Mouse (Mus musculus) heart, embryonic 12.5 days (tissue): Measurements from ENCODE around the gene B3gnt9. TPM values are rescaled to one million over a fixed set of nuclear protein-coding genes. Genes with fewer than 3 reads are reported as not detected.

Source experiments
- ATAC-seq: fragments of 200-750 bp; cut with Nextera tagmentation; 2 replicates; pipeline ENCODE4 v1.8.0; 2017; ENCODE audit warnings: moderate TSS enrichment, moderate library complexity; ENCODE audit not compliant: insufficient number of reproducible peaks, low FRiP score
- H3K27ac ChIP-seq: fragments of 300-500 bp; sonication (generic); 2 replicates; pipeline ENCODE4 v1.5.1; 2016; ENCODE audit warnings: mild to moderate bottlenecking, moderate library complexity; ENCODE audit not compliant: poor library complexity, severe bottlenecking
- H3K27me3 ChIP-seq: fragments of 300-500 bp; sonication (generic); replicated peaks from 2 replicates; pipeline ENCODE4 v1.6.1; 2016; ENCODE audit warnings: mild to moderate bottlenecking, moderate library complexity
- H3K36me3 ChIP-seq: fragments of 300-500 bp; sonication (generic); 2 replicates; pipeline ENCODE4 v1.6.1; 2016; ENCODE audit warnings: mild to moderate bottlenecking, moderate library complexity
- H3K4me1 ChIP-seq: fragments of 300-500 bp; sonication (generic); replicated peaks from 2 replicates; pipeline ENCODE4 v1.6.1; 2016; ENCODE audit warnings: mild to moderate bottlenecking
- H3K4me2 ChIP-seq: fragments of 300-500 bp; sonication (generic); 2 replicates; pipeline ENCODE4 v1.6.1; 2016; ENCODE audit warnings: mild to moderate bottlenecking, moderate library complexity
- H3K4me3 ChIP-seq: fragments of 300-500 bp; sonication (generic); 2 replicates; pipeline ENCODE4 v1.5.1; 2016; ENCODE audit warnings: mild to moderate bottlenecking
- H3K9ac ChIP-seq: fragments of 300-500 bp; sonication (generic); 2 replicates; pipeline ENCODE4 v1.6.1; 2016; ENCODE audit warnings: mild to moderate bottlenecking, moderate library complexity
- H3K9me3 ChIP-seq: fragments of 300-500 bp; sonication (generic); replicated peaks from 2 replicates; pipeline ENCODE4 v1.6.1; 2016; ENCODE audit warnings: mild to moderate bottlenecking, moderate library complexity
- WGBS: fragments of 180-500 bp; shearing (Covaris S2); methylation state at CpG from one replicate; pipeline ENCODE4 v1.1.7; 2016; 5-methylcytosine and 5-hydroxymethylcytosine counted together
- polyA plus RNA-seq: library from polyadenylated mRNA; unstranded; fragments of >200 nt; fragmentation: Nextera tagmentation; extraction: Ambion mirVana; gene quantifications from 2 replicates; pipeline ENCODE4 v1.2.1, GENCODE M21; 2016

Gene B3gnt9
- polyA plus RNA-seq, 1 experiment from 2014 or later = 10.2 TPM

GRCm38 (mm10) chr8:105205748-105206147, 49.2 kb downstream of the B3gnt9 start:
- peaks cover 39% of the 10 kb centered on the region for H3K36me3 ChIP-seq

More at GRCm38 (mm10) chr8:105205748-105206147, 49.2 kb downstream of the B3gnt9 start:
- no peak overlapping the region for H3K9ac ChIP-seq
- H3K4me3 ChIP-seq = no peak overlapping the region
- 0 out of 2 replicates have a peak, but pooled peaks cover 4% of the 10 kb centered on the region for H3K4me1 ChIP-seq
- H3K27ac ChIP-seq = no peak overlapping the region
- no peaks in the 10 kb centered on the region for H3K9me3 ChIP-seq
- no peaks in the 10 kb centered on the region for H3K27me3 ChIP-seq
- 87% methylated on average over 1 of the region's 1 CpGs for WGBS
- no peak for ATAC-seq
- H3K4me2 ChIP-seq = no peak overlapping the region

Other genes with a start within 250 kb of the B3gnt9 start
- gene Ces3a, start 206.6 kb downstream of the B3gnt9 start, polyA plus RNA-seq = not detected in 2 replicates
- gene Ces3b, start 171.4 kb downstream of the B3gnt9 start, polyA plus RNA-seq = not detected in 2 replicates
- gene Ces4a, start 123.4 kb downstream of the B3gnt9 start, polyA plus RNA-seq = not detected in 2 replicates
- 65.3 and 67.9 TPM in 2 replicates for gene Cbfb, start 84.5 kb downstream of the B3gnt9 start, polyA plus RNA-seq
- gene D230025D16Rik, start 30.0 kb downstream of the B3gnt9 start, polyA plus RNA-seq = 18.7 and 18.9 TPM in 2 replicates
- 16.0 and 16.6 TPM in 2 replicates for gene Tradd, start 9.5 kb upstream of the B3gnt9 start, polyA plus RNA-seq
- gene Fbxl8, start 9.5 kb upstream of the B3gnt9 start, polyA plus RNA-seq = 2.2 and 2.6 TPM in 2 replicates
- not detected in 2 replicates for gene Hsf4, start 14.6 kb upstream of the B3gnt9 start, polyA plus RNA-seq
- gene Nol3, start 21.0 kb upstream of the B3gnt9 start, polyA plus RNA-seq = 1.8 and 2.1 TPM in 2 replicates
- 7.9 and 8.1 TPM in 2 replicates for gene 4931428F04Rik, start 34.7 kb upstream of the B3gnt9 start, polyA plus RNA-seq
- 16.1 and 19.5 TPM in 2 replicates for gene Exoc3l, start 40.9 kb upstream of the B3gnt9 start, polyA plus RNA-seq
- 60.8 and 64.1 TPM in 2 replicates for gene E2f4, start 42.5 kb upstream of the B3gnt9 start, polyA plus RNA-seq
- gene Elmo3, start 50.4 kb upstream of the B3gnt9 start, polyA plus RNA-seq = 2.8 and 3.3 TPM in 2 replicates
- 1.3 TPM in 2 replicates for gene Lrrc29, start 71.1 kb upstream of the B3gnt9 start, polyA plus RNA-seq
- gene Tmem208, start 71.2 kb upstream of the B3gnt9 start, polyA plus RNA-seq = 73.5 and 80.7 TPM in 2 replicates
- gene Fhod1, start 92.8 kb upstream of the B3gnt9 start, polyA plus RNA-seq = 1.6 and 2.0 TPM in 2 replicates
- gene Slc9a5, start 93.7 kb upstream of the B3gnt9 start, polyA plus RNA-seq = 1.6 and 2.0 TPM in 2 replicates
- 0.23 TPM in 1 of 2 replicates, not detected in the other for gene Plekhg4, start 118.1 kb upstream of the B3gnt9 start, polyA plus RNA-seq
- not detected in 2 replicates for gene Kctd19, start 158.3 kb upstream of the B3gnt9 start, polyA plus RNA-seq
- gene Lrrc36, start 158.4 kb upstream of the B3gnt9 start, polyA plus RNA-seq = 0.13 TPM in 1 of 2 replicates, not detected in the other
- gene Tppp3, start 216.4 kb upstream of the B3gnt9 start, polyA plus RNA-seq = 13.8 and 14.4 TPM in 2 replicates
- gene Zdhhc1, start 241.7 kb upstream of the B3gnt9 start, polyA plus RNA-seq = 23.1 and 23.3 TPM in 2 replicates